Mouse (Mus musculus): Measurements from ENCODE around the gene Wasf2.

The Wasf2 gene

GRCm38 (mm10) chr4:133200343-133200742 lies 70.0 kb downstream of the Wasf2 start:
- DNase-seq (ENCODE audit: low read depth, low spot score): no peak

GRCm38 (mm10) chr4:133201006-133201771 lies 70.9 kb downstream of the Wasf2 start:
- peak; percentile 68 for DNase-seq (ENCODE audit: low read depth, low spot score)

GRCm38 (mm10) chr4:133202254-133202653 lies 71.9 kb downstream of the Wasf2 start:
- DNase-seq (ENCODE audit: low read depth, low spot score): no peak

- no peak for DNase-seq (ENCODE audit: low read depth, low spot score)
Observed at GRCm38 (mm10) chr4:133203591-133203990, 73.3 kb downstream of the Wasf2 start.

- DNase-seq (ENCODE audit: low read depth, low spot score): no peak
Observed at GRCm38 (mm10) chr4:133204379-133204778, 74.1 kb downstream of the Wasf2 start.

- peak; percentile 75 for DNase-seq (ENCODE audit: low read depth, low spot score)
Observed at GRCm38 (mm10) chr4:133209366-133209765, 79.1 kb downstream of the Wasf2 start.

GRCm38 (mm10) chr4:133210023-133210787 lies 79.9 kb downstream of the Wasf2 start:
- no peak for DNase-seq (ENCODE audit: low read depth, low spot score)

GRCm38 (mm10) chr4:133210788-133211390 lies 80.6 kb downstream of the Wasf2 start:
- DNase-seq (ENCODE audit: low read depth, low spot score): no peak

GRCm38 (mm10) chr4:133211751-133212561 lies 81.7 kb downstream of the Wasf2 start, which contains the start of the genes Cd164l2 and Gpr3:
Gene Cd164l2, plus strand, starts transcription at chr4:133212131.
Gene Gpr3, minus strand, starts transcription at chr4:133212536.
- DNase-seq (ENCODE audit: low read depth, low spot score): no peak

- no peak for DNase-seq (ENCODE audit: low read depth, low spot score)
Observed at GRCm38 (mm10) chr4:133212562-133213267, 82.4 kb downstream of the Wasf2 start.

GRCm38 (mm10) chr4:133213268-133213590 lies 82.9 kb downstream of the Wasf2 start:
- DNase-seq (ENCODE audit: low read depth, low spot score): no peak

GRCm38 (mm10) chr4:133213661-133214060 lies 83.4 kb downstream of the Wasf2 start:
- no peak for DNase-seq (ENCODE audit: low read depth, low spot score)

GRCm38 (mm10) chr4:133217641-133218040 lies 87.3 kb downstream of the Wasf2 start:
- peak; percentile 66 for DNase-seq (ENCODE audit: low read depth, low spot score)

- no peak for DNase-seq (ENCODE audit: low read depth, low spot score)
Observed at GRCm38 (mm10) chr4:133218745-133219144, 88.4 kb downstream of the Wasf2 start.

- DNase-seq (ENCODE audit: low read depth, low spot score): no peak
Observed at GRCm38 (mm10) chr4:133220656-133221055, 90.4 kb downstream of the Wasf2 start.

GRCm38 (mm10) chr4:133221701-133222100 lies 91.4 kb downstream of the Wasf2 start:
- no peak for DNase-seq (ENCODE audit: low read depth, low spot score)

GRCm38 (mm10) chr4:133223875-133224274 lies 93.6 kb downstream of the Wasf2 start:
- no peak for DNase-seq (ENCODE audit: low read depth, low spot score)

- DNase-seq (ENCODE audit: low read depth, low spot score): no peak
Observed at GRCm38 (mm10) chr4:133226073-133226472, 95.8 kb downstream of the Wasf2 start.

- DNase-seq (ENCODE audit: low read depth, low spot score): no peak
Observed at GRCm38 (mm10) chr4:133227636-133228035, 97.3 kb downstream of the Wasf2 start.

GRCm38 (mm10) chr4:133229582-133229981 lies 99.3 kb downstream of the Wasf2 start:
- DNase-seq (ENCODE audit: low read depth, low spot score): no peak
